ENCODE assay signal across 8 mouse cellular contexts in genomic region chr9:20972141-20972992, GRCm38 (mm10). TPM values are rescaled to one million over a fixed set of nuclear protein-coding genes. Genes with fewer than 3 reads are reported as not detected.
DNase-seq lines count a peak whose midpoint lies in the region; ATAC-seq and TF ChIP-seq lines count a peak whose summit lies in the region.

No protein-coding gene starts in this region.

- no peak overlapping the region for H3K4me3 ChIP-seq in forebrain, embryonic 15.5 days
- no peak overlapping the region for H3K4me3 ChIP-seq in heart, postnatal 0 days (ENCODE audit: low read depth, low read length)
- H3K4me3 ChIP-seq in liver, embryonic 13.5 days (replicated peaks) = no peak overlapping the region

- H3K9ac ChIP-seq in forebrain, embryonic 15.5 days (replicated peaks) = 0 out of 2 replicates have a peak overlapping the region, but pooled peaks have one; percentile 1
- no peak overlapping the region; the same call in 1 of the 2 replicates for H3K9ac ChIP-seq in heart, postnatal 0 days (replicated peaks; ENCODE audit: low read depth, low read length)
- peak overlapping the region; percentile 29; the same call in 1 of the 2 replicates for H3K9ac ChIP-seq in liver, embryonic 13.5 days

- no peak overlapping the region; the same call in 1 of the 2 replicates for H3K4me2 ChIP-seq in forebrain, embryonic 15.5 days (replicated peaks)
- peak overlapping the region; percentile 3; the same call in 1 of the 2 replicates for H3K4me2 ChIP-seq in heart, postnatal 0 days (ENCODE audit: low read depth, low read length)
- H3K4me2 ChIP-seq in liver, embryonic 13.5 days = no peak overlapping the region

- H3K4me1 ChIP-seq in forebrain, embryonic 15.5 days = peaks cover 25% of the 10 kb centered on the region
- peaks cover 26% of the 10 kb centered on the region; the same call in 1 of the 2 replicates for H3K4me1 ChIP-seq in heart, postnatal 0 days (ENCODE audit: control insufficient read depth, insufficient read depth)
- H3K4me1 ChIP-seq in liver, embryonic 13.5 days (replicated peaks) = peaks cover 61% of the 10 kb centered on the region

- no peak for ATAC-seq in forebrain, embryonic 15.5 days (replicated peaks)
- peak; percentile 18; the same call in 1 of the 2 replicates for ATAC-seq in heart, postnatal 0 days (ENCODE audit: insufficient read depth, low read depth)
- ATAC-seq in liver, embryonic 13.5 days (ENCODE audit: low read depth) = no peak
- no peak for ATAC-seq in granulocyte monocyte progenitor cell, adult 5-6 weeks (replicated peaks; ENCODE audit: poor library complexity, severe bottlenecking)

- TF ChIP-seq CTCF in heart, postnatal 0 days (IDR thresholded peaks at IDR 0.05; ENCODE audit: low read depth) = no peak

- no peaks in the 10 kb centered on the region; the same call in 1 of the 2 replicates for H3K36me3 ChIP-seq in forebrain, embryonic 15.5 days
- H3K36me3 ChIP-seq in heart, postnatal 0 days (replicated peaks; ENCODE audit: control insufficient read depth, insufficient read depth, low read length) = peaks cover 18% of the 10 kb centered on the region
- H3K36me3 ChIP-seq in liver, embryonic 13.5 days = peaks cover 17% of the 10 kb centered on the region

- DNase-seq in 3134 (ENCODE audit: extremely low read depth, insufficient read length, low spot score) = peak; percentile 83
- DNase-seq in cerebellum, adult 11-12 months = peak; percentile 53
- DNase-seq in heart, postnatal 0 days (ENCODE audit: low spot score) = no peak
- peak; percentile 51 to 65 for DNase-seq in kidney, postnatal 36 days
- DNase-seq in liver, embryonic 13.5 days = no peak
- DNase-seq in retina, embryonic 14.5 days (ENCODE audit: low spot score) = peak; percentile 40

- WGBS in forebrain, embryonic 15.5 days = 37% methylated on average over 28 of the region's 28 CpGs
- 46% methylated on average over 28 of the region's 28 CpGs for WGBS in heart, postnatal 0 days
- 69% methylated on average over 28 of the region's 28 CpGs for WGBS in liver, embryonic 13.5 days (ENCODE audit: insufficient replicate concordance)

- H3K27ac ChIP-seq in forebrain, embryonic 15.5 days (replicated peaks) = no peak overlapping the region
- H3K27ac ChIP-seq in heart, postnatal 0 days (ENCODE audit: low read depth) = peak overlapping the region; percentile 76
- no peak overlapping the region; the same call in 1 of the 2 replicates for H3K27ac ChIP-seq in liver, embryonic 13.5 days

- no peaks in the 10 kb centered on the region for H3K27me3 ChIP-seq in forebrain, embryonic 15.5 days
- no peaks in the 10 kb centered on the region for H3K27me3 ChIP-seq in heart, postnatal 0 days (ENCODE audit: control insufficient read depth, insufficient read depth, low read length)
- peaks cover 14% of the 10 kb centered on the region; the same call in 1 of the 2 replicates for H3K27me3 ChIP-seq in liver, embryonic 13.5 days

- H3K9me3 ChIP-seq in forebrain, embryonic 15.5 days = no peaks in the 10 kb centered on the region
- no peaks in the 10 kb centered on the region for H3K9me3 ChIP-seq in heart, postnatal 0 days (replicated peaks; ENCODE audit: control insufficient read depth, low read length)
- no peaks in the 10 kb centered on the region for H3K9me3 ChIP-seq in liver, embryonic 13.5 days (replicated peaks)

- no peak for TF ChIP-seq EP300 in heart, postnatal 0 days (IDR thresholded peaks at IDR 0.05; ENCODE audit: low read depth)

RNA-seq across cellular contexts. Expression of gene S1pr2, which starts 4.2 kb away (rescaled TPM):
- 6.9 and 7.5 TPM in 2 replicates for polyA plus RNA-seq in forebrain, embryonic 15.5 days (2015; fragmentation: Nextera tagmentation; extraction: Ambion mirVana)
- 6.9 and 7.4 TPM in 2 replicates for total RNA-seq in heart, postnatal 0 days (2014; rRNA removed; ENCODE audit: low replicate concordance)
- 8.5 and 8.6 TPM in 2 replicates for polyA plus RNA-seq in heart, postnatal 0 days (2015; fragmentation: Nextera tagmentation; extraction: Ambion mirVana)
- polyA plus RNA-seq in liver, embryonic 13.5 days (2015; fragmentation: Nextera tagmentation; extraction: Ambion mirVana) = 4.7 and 4.8 TPM in 2 replicates
- total RNA-seq in granulocyte monocyte progenitor cell, adult 5-6 weeks (2014; fragmentation: Nextera tagmentation) = 3.7 and 11.0 TPM in 2 replicates
- 3.2 and 3.4 TPM in 2 replicates for total RNA-seq in granulocyte monocyte progenitor cell, adult 5-6 weeks (2017)

RNA-seq across cellular contexts. Expression of gene Dnmt1, which starts 12.7 kb away (rescaled TPM):
- polyA plus RNA-seq in forebrain, embryonic 15.5 days (2015; fragmentation: Nextera tagmentation; extraction: Ambion mirVana) = 80.0 and 84.6 TPM in 2 replicates
- total RNA-seq in heart, postnatal 0 days (2014; rRNA removed; ENCODE audit: low replicate concordance) = 27.4 and 56.9 TPM in 2 replicates
- polyA plus RNA-seq in heart, postnatal 0 days (2015; fragmentation: Nextera tagmentation; extraction: Ambion mirVana) = 15.4 and 16.1 TPM in 2 replicates
- 63.3 and 75.0 TPM in 2 replicates for polyA plus RNA-seq in liver, embryonic 13.5 days (2015; fragmentation: Nextera tagmentation; extraction: Ambion mirVana)
- 172 and 204 TPM in 2 replicates for total RNA-seq in granulocyte monocyte progenitor cell, adult 5-6 weeks (2014; fragmentation: Nextera tagmentation)
- total RNA-seq in granulocyte monocyte progenitor cell, adult 5-6 weeks (2017) = 244 and 247 TPM in 2 replicates

RNA-seq across cellular contexts. Expression of gene Mrpl4, which starts 30.2 kb away (rescaled TPM):
- polyA plus RNA-seq in forebrain, embryonic 15.5 days (2015; fragmentation: Nextera tagmentation; extraction: Ambion mirVana) = 112 and 115 TPM in 2 replicates
- 239 and 285 TPM in 2 replicates for total RNA-seq in heart, postnatal 0 days (2014; rRNA removed; ENCODE audit: low replicate concordance)
- 193 and 195 TPM in 2 replicates for polyA plus RNA-seq in heart, postnatal 0 days (2015; fragmentation: Nextera tagmentation; extraction: Ambion mirVana)
- polyA plus RNA-seq in liver, embryonic 13.5 days (2015; fragmentation: Nextera tagmentation; extraction: Ambion mirVana) = 81.2 and 84.0 TPM in 2 replicates
- 44.8 and 73.4 TPM in 2 replicates for total RNA-seq in granulocyte monocyte progenitor cell, adult 5-6 weeks (2014; fragmentation: Nextera tagmentation)
- 44.5 and 46.0 TPM in 2 replicates for total RNA-seq in granulocyte monocyte progenitor cell, adult 5-6 weeks (2017)

RNA-seq across cellular contexts. Expression of gene Icam1, which starts 43.4 kb away (rescaled TPM):
- 2.8 and 3.0 TPM in 2 replicates for polyA plus RNA-seq in forebrain, embryonic 15.5 days (2015; fragmentation: Nextera tagmentation; extraction: Ambion mirVana)
- 16.2 and 19.1 TPM in 2 replicates for total RNA-seq in heart, postnatal 0 days (2014; rRNA removed; ENCODE audit: low replicate concordance)
- polyA plus RNA-seq in heart, postnatal 0 days (2015; fragmentation: Nextera tagmentation; extraction: Ambion mirVana) = 9.0 and 10.6 TPM in 2 replicates
- polyA plus RNA-seq in liver, embryonic 13.5 days (2015; fragmentation: Nextera tagmentation; extraction: Ambion mirVana) = 9.6 and 9.7 TPM in 2 replicates
- 11.6 and 14.7 TPM in 2 replicates for total RNA-seq in granulocyte monocyte progenitor cell, adult 5-6 weeks (2014; fragmentation: Nextera tagmentation)
- 5.9 and 8.0 TPM in 2 replicates for total RNA-seq in granulocyte monocyte progenitor cell, adult 5-6 weeks (2017)

RNA-seq across cellular contexts. Expression of gene Icam4, which starts 56.8 kb away (rescaled TPM):
- polyA plus RNA-seq in forebrain, embryonic 15.5 days (2015; fragmentation: Nextera tagmentation; extraction: Ambion mirVana) = 0.25 TPM in 1 of 2 replicates, not detected in the other
- total RNA-seq in heart, postnatal 0 days (2014; rRNA removed; ENCODE audit: low replicate concordance) = 2.4 TPM in 1 of 2 replicates, not detected in the other
- 1.3 and 1.6 TPM in 2 replicates for polyA plus RNA-seq in heart, postnatal 0 days (2015; fragmentation: Nextera tagmentation; extraction: Ambion mirVana)
- 244 and 254 TPM in 2 replicates for polyA plus RNA-seq in liver, embryonic 13.5 days (2015; fragmentation: Nextera tagmentation; extraction: Ambion mirVana)
- 2.1 and 2.3 TPM in 2 replicates for total RNA-seq in granulocyte monocyte progenitor cell, adult 5-6 weeks (2014; fragmentation: Nextera tagmentation)
- total RNA-seq in granulocyte monocyte progenitor cell, adult 5-6 weeks (2017) = 0.31 and 1.2 TPM in 2 replicates

Comparison
In these comparisons a context has a peak if more than half of its experiments do, and no peak if none do; other contexts are left out.
1. DNase-seq: peak in 3134 (single experiment), cerebellum, adult 11-12 months (single experiment), kidney, postnatal 36 days (2 of 2) and retina, embryonic 14.5 days (single experiment); none in heart, postnatal 0 days (single experiment) and liver, embryonic 13.5 days (single experiment).